Mouse (Mus musculus) liver, embryonic 14.5 days (tissue): ENCODE results near the gene Abtb2. TPM values are rescaled to one million over a fixed set of nuclear protein-coding genes. Genes with fewer than 3 reads are reported as not detected.
A peak's percentile ranks its signal among the peaks of the same experiment; 100 is the strongest.

Experiments
- ATAC-seq: fragments of 200-750 bp; cut with Nextera tagmentation; 2 replicates; pipeline ENCODE4 v1.8.0; 2017; ENCODE audit warnings: moderate number of reproducible peaks, mild to moderate bottlenecking, moderate library complexity; ENCODE audit not compliant: insufficient read depth
- DNase-seq, 3 experiments: peaks; one replicate each; pipeline ENCODE4 v3.0.0-alpha.2; 2012 to 2013; ENCODE audit warnings: low read depth in 3 of 3, low spot score in 3 of 3
- H3K27ac ChIP-seq: fragments of 300-500 bp; sonication (generic); 2 replicates; pipeline ENCODE4 v1.5.1; 2014; ENCODE audit warnings: moderate library complexity, mild to moderate bottlenecking, control low read depth, inconsistent platforms
- H3K27me3 ChIP-seq: fragments of 300-500 bp; sonication (generic); 2 replicates; pipeline ENCODE4 v1.6.1; 2014; ENCODE audit warnings: mild to moderate bottlenecking, low read length, moderate library complexity; ENCODE audit not compliant: control insufficient read depth, insufficient read depth
- H3K36me3 ChIP-seq: fragments of 300-500 bp; sonication (generic); replicated peaks from 2 replicates; pipeline ENCODE4 v1.6.1; 2014; ENCODE audit warnings: low read depth; ENCODE audit not compliant: control insufficient read depth, insufficient read depth
- H3K4me1 ChIP-seq, 2 experiments: fragments of 200-500 bp in 1 of 2; fragments of 300-500 bp in 1 of 2; sonication (generic) in 1 of 2; replicated peaks; 2 replicates each; pipeline ENCODE4 v1.6.1; 2012 to 2014; ENCODE audit warnings: antibody characterized with exemption in 1 of 2, inconsistent platforms in 1 of 2, low read length in 1 of 2; ENCODE audit not compliant: control insufficient read depth in 2 of 2, insufficient read depth in 2 of 2
- H3K4me2 ChIP-seq: fragments of 300-500 bp; sonication (generic); 2 replicates; pipeline ENCODE4 v1.6.1; 2014; ENCODE audit warnings: low read depth, mild to moderate bottlenecking, control low read depth, moderate library complexity
- H3K4me3 ChIP-seq, 2 experiments: fragments of 200-500 bp in 1 of 2; fragments of 300-500 bp in 1 of 2; sonication (generic) in 1 of 2; 2 replicates each; pipeline ENCODE4 v1.5.1; 2012 to 2014; ENCODE audit warnings: low read depth in 2 of 2, low read length in 2 of 2, mild to moderate bottlenecking in 2 of 2, control low read depth in 1 of 2, inconsistent platforms in 1 of 2, moderate library complexity in 1 of 2; ENCODE audit not compliant: insufficient read depth in 1 of 2
- H3K9ac ChIP-seq: fragments of 300-500 bp; sonication (generic); replicated peaks from 2 replicates; pipeline ENCODE4 v1.6.1; 2014; ENCODE audit warnings: mild to moderate bottlenecking, control low read depth, moderate library complexity
- H3K9me3 ChIP-seq: fragments of 300-500 bp; sonication (generic); 2 replicates; pipeline ENCODE4 v1.6.1; 2016; ENCODE audit warnings: low read length, mixed read lengths; ENCODE audit not compliant: control insufficient read depth
- CTCF ChIP-seq: IDR thresholded peaks from 2 replicates; pipeline ENCODE4 v1.5.1; 2016; ENCODE audit warnings: antibody characterized with exemption, low read depth, control low read depth
- EP300 ChIP-seq: IDR thresholded peaks from 2 replicates; pipeline ENCODE4 v1.6.1; 2016; ENCODE audit warnings: antibody characterized with exemption, low read depth
- WGBS: fragments of 180-500 bp; shearing (Covaris S2); extraction: QIAGEN DNeasy Blood & Tissue Kit; methylation state at CpG from one replicate; pipeline ENCODE4 v1.1.7; 2014; ENCODE audit not compliant: insufficient replicate concordance; 5-methylcytosine and 5-hydroxymethylcytosine counted together
- polyA plus RNA-seq, 2 experiments: library from polyadenylated mRNA; depleted of rRNA in 1 of 2; stranded (reverse) in 1 of 2; unstranded in 1 of 2; fragments of >200 nt; fragmentation: Nextera tagmentation in 1 of 2; extraction: Ambion mirVana in 1 of 2; gene quantifications; 2 replicates each; pipeline versions ENCODE4 v1.2.1 to v1.2.3; 2012 to 2014

The Abtb2 gene
- polyA plus RNA-seq, 2 experiments = 1.2 to 1.7 TPM

GRCm38 (mm10) chr2:103590645-103591044, 24.5 kb downstream of the Abtb2 start:
- TF ChIP-seq CTCF = no peak
- TF ChIP-seq EP300 = no peak
- no peak overlapping the region for H3K27ac ChIP-seq
- 63% methylated on average over 7 of the region's 7 CpGs for WGBS
- DNase-seq = no peak
- H3K9me3 ChIP-seq = no peaks in the 10 kb centered on the region
- no peak overlapping the region for H3K4me3 ChIP-seq
- no peaks in the 10 kb centered on the region for H3K36me3 ChIP-seq
- H3K9ac ChIP-seq = no peak overlapping the region
- ATAC-seq = no peak
- H3K4me2 ChIP-seq = no peak overlapping the region
- no peaks in the 10 kb centered on the region for H3K27me3 ChIP-seq
- H3K4me1 ChIP-seq = peaks cover 7 to 18% of the 10 kb centered on the region in 2 experiments

GRCm38 (mm10) chr2:103591742-103592590, 25.9 kb downstream of the Abtb2 start:
- H3K27ac ChIP-seq = no peak overlapping the region
- no peak overlapping the region for H3K9ac ChIP-seq
- DNase-seq (no peak), ATAC-seq (no peak)
- H3K9me3 ChIP-seq = no peaks in the 10 kb centered on the region
- peaks cover 6 to 19% of the 10 kb centered on the region in 2 experiments; a peak in 2 of 4 replicates for H3K4me1 ChIP-seq
- H3K27me3 ChIP-seq = no peaks in the 10 kb centered on the region
- H3K4me2 ChIP-seq = no peak overlapping the region
- H3K4me3 ChIP-seq = no peak overlapping the region
- 55% methylated on average over 9 of the region's 9 CpGs for WGBS
- H3K36me3 ChIP-seq = no peaks in the 10 kb centered on the region
- TF ChIP-seq EP300 (no peak), CTCF (no peak)

GRCm38 (mm10) chr2:103592591-103592929, 26.4 kb downstream of the Abtb2 start:
- no peak overlapping the region for H3K4me2 ChIP-seq
- H3K4me3 ChIP-seq = no peak overlapping the region
- H3K36me3 ChIP-seq = no peaks in the 10 kb centered on the region
- WGBS = 56% methylated on average over 3 of the region's 3 CpGs
- DNase-seq (no peak), ATAC-seq (no peak)
- TF ChIP-seq EP300 = no peak
- no peak for TF ChIP-seq CTCF
- H3K27ac ChIP-seq = no peak overlapping the region
- no peaks in the 10 kb centered on the region for H3K27me3 ChIP-seq
- no peaks in the 10 kb centered on the region for H3K9me3 ChIP-seq
- H3K4me1 ChIP-seq = peaks cover 7 to 24% of the 10 kb centered on the region in 2 experiments
- no peak overlapping the region for H3K9ac ChIP-seq

GRCm38 (mm10) chr2:103594592-103595011, 28.5 kb downstream of the Abtb2 start:
- H3K36me3 ChIP-seq = no peaks in the 10 kb centered on the region
- no peak for DNase-seq
- H3K9me3 ChIP-seq = no peaks in the 10 kb centered on the region
- ATAC-seq = no peak
- H3K4me3 ChIP-seq = no peak overlapping the region
- TF ChIP-seq CTCF (no peak), EP300 (no peak)
- peaks cover 8 to 31% of the 10 kb centered on the region in 2 experiments for H3K4me1 ChIP-seq
- no peak overlapping the region for H3K27ac ChIP-seq
- 53% methylated on average over 6 of the region's 6 CpGs for WGBS
- H3K27me3 ChIP-seq = no peaks in the 10 kb centered on the region
- H3K9ac ChIP-seq = no peak overlapping the region
- H3K4me2 ChIP-seq = peak overlapping the region; percentile 22; the same call in 1 of the 2 replicates

- Histone ChIP-seq H3K4me3 (no peak overlapping the region), H3K4me2 (peak overlapping the region; percentile 22; the same call in 1 of the 2 replicates), H3K9me3 (no peaks in the 10 kb centered on the region), H3K9ac (no peak overlapping the region), H3K27ac (no peak overlapping the region), H3K36me3 (no peaks in the 10 kb centered on the region), H3K4me1 (peaks cover 8 to 35% of the 10 kb centered on the region in 2 experiments), H3K27me3 (no peaks in the 10 kb centered on the region)
- DNase-seq (no peak), ATAC-seq (no peak)
- TF ChIP-seq CTCF = no peak
- TF ChIP-seq EP300 = no peak
- WGBS = 48% methylated on average over 5 of the region's 5 CpGs
Measured at GRCm38 (mm10) chr2:103595028-103595651, 29.0 kb downstream of the Abtb2 start.
